Mouse (Mus musculus) kidney, adult 2 months (tissue): ENCODE measurements around the gene Zbed4. TPM values are rescaled to one million over a fixed set of nuclear protein-coding genes. Genes with fewer than 3 reads are reported as not detected.
"Not testable (repeated sequence)": the region's sequence is repeated elsewhere in the genome, so short reads cannot be mapped to it uniquely, and the experiment has no call there.

Experiments used
- DNase-seq: peaks from one replicate; pipeline ENCODE4 v3.0.0; 2021
- H3K27ac ChIP-seq: fragments of 200-500 bp; 2 replicates; pipeline ENCODE4 v1.5.1; 2012; ENCODE audit warnings: low read depth, low read length, control low read depth, inconsistent platforms; ENCODE audit not compliant: insufficient read depth
- H3K27me3 ChIP-seq: fragments of 200-500 bp; replicated peaks from 2 replicates; pipeline ENCODE4 v1.6.1; 2012; ENCODE audit warnings: mild to moderate bottlenecking, moderate library complexity, low read length, inconsistent platforms; ENCODE audit not compliant: control insufficient read depth, insufficient read depth
- H3K36me3 ChIP-seq: fragments of 200-500 bp; 2 replicates; pipeline ENCODE4 v1.6.1; 2012; ENCODE audit warnings: mild to moderate bottlenecking, moderate library complexity, low read length, inconsistent platforms; ENCODE audit not compliant: control insufficient read depth, insufficient read depth
- H3K4me1 ChIP-seq: fragments of 200-500 bp; 2 replicates; pipeline ENCODE4 v1.6.1; 2011; ENCODE audit warnings: low read length; ENCODE audit not compliant: control insufficient read depth, insufficient read depth
- H3K4me3 ChIP-seq: fragments of 200-500 bp; 2 replicates; pipeline ENCODE4 v1.5.1; 2011; ENCODE audit warnings: mild to moderate bottlenecking, low read depth, low read length, control low read depth; ENCODE audit not compliant: insufficient read depth
- CTCF ChIP-seq: fragments of 200-500 bp; conservative IDR thresholded peaks from 2 replicates; pipeline ENCODE4 v1.5.1; 2011; ENCODE audit warnings: low read depth, mild to moderate bottlenecking, control low read depth, low read length, moderate library complexity, mixed read lengths; ENCODE audit not compliant: insufficient read depth, insufficient read length
- POLR2A ChIP-seq: fragments of 200-500 bp; IDR thresholded peaks from one replicate; pipeline ENCODE4 v1.6.1; 2011; ENCODE audit warnings: low read depth, low read length, control low read depth
- WGBS: fragments of 180-500 bp; shearing (Covaris S2); methylation state at CpG from one replicate; pipeline ENCODE4 v1.1.7; 2018; 5-methylcytosine and 5-hydroxymethylcytosine counted together
- polyA plus RNA-seq: library from polyadenylated mRNA; depleted of rRNA; stranded (reverse); fragments of >200 nt; gene quantifications from 2 replicates; pipeline ENCODE4 v1.2.3, GENCODE M21; 2012

Zbed4 gene
- polyA plus RNA-seq, 1 experiment: 5.6 TPM

DNA sequence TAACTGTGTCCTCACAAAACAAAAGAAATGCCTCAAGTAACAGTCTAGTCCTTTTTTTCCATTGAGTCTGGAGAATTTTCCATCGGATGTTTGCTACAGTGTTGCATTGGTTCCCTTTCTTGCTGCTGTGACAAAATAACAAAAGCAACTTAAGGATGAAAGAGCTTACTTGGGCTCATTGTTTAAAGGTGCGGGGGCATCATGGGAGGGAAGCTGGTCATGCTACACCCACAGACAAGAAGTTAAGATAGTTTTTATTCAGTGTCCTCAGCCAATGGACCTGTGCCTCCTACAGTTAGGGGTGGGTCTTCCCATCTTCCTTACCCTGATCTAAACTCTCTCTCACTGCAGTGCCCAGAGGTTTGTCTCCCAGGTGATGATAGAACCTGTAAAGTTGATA lies 13.0 kb upstream of the Zbed4 start:
- Histone ChIP-seq H3K4me3 (no peak overlapping the region), H3K27ac (no peak overlapping the region), H3K36me3 (no peaks in the 10 kb centered on the region), H3K4me1 (peaks cover 4% of the 10 kb centered on the region; the same call in 1 of the 2 replicates), H3K27me3 (no peaks in the 10 kb centered on the region)
- DNase-seq: no peak
- TF ChIP-seq POLR2A (no peak), CTCF (no peak)
- WGBS: 86% methylated on average over 2 of the region's 2 CpGs

DNA sequence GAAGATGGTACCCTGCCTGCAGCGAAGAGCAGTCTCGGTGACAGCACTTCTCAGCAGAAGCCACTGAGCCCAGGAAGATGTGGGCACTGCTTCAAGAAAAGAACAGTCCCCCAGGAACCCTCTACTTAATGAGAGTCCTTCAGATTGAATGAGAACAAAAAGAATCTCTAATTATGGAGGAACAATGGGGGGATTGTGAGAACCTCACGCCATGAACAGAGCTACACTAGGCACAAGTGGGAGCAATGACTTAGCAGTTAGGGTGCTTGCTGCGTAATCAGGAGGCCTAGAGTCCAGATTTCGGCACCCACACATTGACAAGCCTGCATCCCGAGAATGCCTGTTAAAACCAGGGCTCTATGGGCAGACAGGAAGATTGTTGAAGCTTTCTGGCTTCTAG lies 10.1 kb upstream of the Zbed4 start:
- no peak for TF ChIP-seq CTCF
- no peak for TF ChIP-seq POLR2A
- no peaks in the 10 kb centered on the region for H3K36me3 ChIP-seq
- H3K27ac ChIP-seq: no peak overlapping the region
- DNase-seq: no peak
- H3K4me1 ChIP-seq: peaks cover 10% of the 10 kb centered on the region
- no peak overlapping the region for H3K4me3 ChIP-seq
- WGBS: 89% methylated on average over 6 of the region's 6 CpGs
- H3K27me3 ChIP-seq: no peaks in the 10 kb centered on the region

DNA sequence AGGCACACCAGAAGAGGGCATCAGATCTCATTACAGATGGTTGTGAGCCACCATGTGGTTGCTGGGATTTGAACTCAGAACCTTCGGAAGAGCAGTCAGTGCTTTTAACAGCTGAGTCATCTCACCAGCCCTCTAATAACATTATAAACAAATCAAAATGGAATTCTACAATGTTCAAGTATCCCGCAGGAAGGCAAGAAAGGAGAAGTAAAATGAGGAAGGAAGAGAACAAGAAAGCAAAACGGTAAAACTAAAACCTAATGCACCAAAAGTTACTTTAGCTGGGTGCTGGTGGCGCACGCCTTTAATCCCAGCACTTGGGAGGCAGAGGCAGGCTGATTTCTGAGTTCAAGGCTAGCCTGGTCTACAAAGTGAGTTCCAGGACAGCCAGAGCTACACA lies 8.1 kb upstream of the Zbed4 start:
- H3K4me1 ChIP-seq, H3K27ac ChIP-seq, H3K4me3 ChIP-seq, H3K36me3 ChIP-seq, DNase-seq, H3K27me3 ChIP-seq: not testable (repeated sequence)
- WGBS: 83% methylated on average over 5 of the region's 5 CpGs

- peak; percentile 86 for DNase-seq
- WGBS: 58% methylated on average over 3 of the region's 3 CpGs
- Histone ChIP-seq H3K27me3 (no peaks in the 10 kb centered on the region), H3K27ac (peak overlapping the region; percentile 80), H3K4me3 (no peak overlapping the region), H3K4me1 (peaks cover 10% of the 10 kb centered on the region), H3K36me3 (no peaks in the 10 kb centered on the region)
- no peak for TF ChIP-seq CTCF
- TF ChIP-seq POLR2A: no peak
Measured at GRCm38 (mm10) chr15:88745347-88745746, 6.1 kb upstream of the Zbed4 start.

- Histone ChIP-seq H3K27ac (peak overlapping the region; percentile 80), H3K27me3 (no peaks in the 10 kb centered on the region)
Measured at GRCm38 (mm10) chr15:88745926-88746325, 5.5 kb upstream of the Zbed4 start.

DNA sequence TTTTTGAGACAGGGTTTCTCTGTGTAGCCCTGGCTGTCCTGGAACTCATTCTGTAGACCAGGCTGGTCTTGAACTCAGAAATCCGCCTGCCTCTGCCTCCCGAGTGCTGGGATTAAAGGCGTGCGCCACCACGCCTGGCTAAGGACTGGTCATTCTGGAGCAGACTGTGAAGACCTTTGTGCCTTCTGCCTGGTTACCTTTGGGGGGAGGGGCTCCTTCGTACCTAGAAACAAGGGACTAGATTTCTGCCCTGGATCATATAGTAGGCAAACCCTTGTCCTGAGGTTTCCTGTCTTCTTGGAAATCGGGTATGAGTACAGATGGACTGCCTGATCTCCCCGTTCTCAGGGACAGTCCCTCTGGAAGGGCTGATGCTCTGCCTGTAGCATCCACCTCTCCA lies 1.8 kb upstream of the Zbed4 start:
- H3K4me1 ChIP-seq: peaks cover 18% of the 10 kb centered on the region
- not testable (repeated sequence) for H3K27me3 ChIP-seq, H3K27ac ChIP-seq, H3K36me3 ChIP-seq, DNase-seq, H3K4me3 ChIP-seq
- 85% methylated on average over 8 of the region's 8 CpGs for WGBS

More at GRCm38 (mm10) chr15:88745926-88746325, 5.5 kb upstream of the Zbed4 start:
- no peaks in the 10 kb centered on the region for H3K36me3 ChIP-seq
- no peak overlapping the region for H3K4me3 ChIP-seq
- DNase-seq: no peak
- TF ChIP-seq POLR2A (no peak), CTCF (no peak)
- 50% methylated on average over 3 of the region's 3 CpGs for WGBS
- peaks cover 14% of the 10 kb centered on the region for H3K4me1 ChIP-seq

GRCm38 (mm10) chr15:88750032-88750431 lies 1.4 kb upstream of the Zbed4 start:
- peaks cover 15% of the 10 kb centered on the region for H3K4me1 ChIP-seq
- DNase-seq: no peak
- H3K4me3 ChIP-seq: no peak overlapping the region
- no peaks in the 10 kb centered on the region for H3K27me3 ChIP-seq
- no peak for TF ChIP-seq POLR2A
- TF ChIP-seq CTCF: no peak
- no peaks in the 10 kb centered on the region for H3K36me3 ChIP-seq
- no peak overlapping the region for H3K27ac ChIP-seq
- WGBS: 90% methylated on average over 10 of the region's 10 CpGs
